Mouse (Mus musculus) limb, embryonic 14.5 days (tissue): ENCODE measurements around the gene Srrt. TPM values are rescaled to one million over a fixed set of nuclear protein-coding genes. Genes with fewer than 3 reads are reported as not detected.

ENCODE experiments used
- ATAC-seq: fragments of 200-750 bp; cut with Nextera tagmentation; 2 replicates; pipeline ENCODE4 v1.8.0; 2017; ENCODE audit warnings: low read depth, moderate number of reproducible peaks, moderate TSS enrichment; ENCODE audit not compliant: low FRiP score
- DNase-seq: peaks from one replicate; pipeline ENCODE4 v3.0.0-alpha.2; 2015; ENCODE audit warnings: low spot score
- H3K27ac ChIP-seq: fragments of 300-500 bp; sonication (generic); replicated peaks from 2 replicates; pipeline ENCODE4 v1.5.1; 2014; ENCODE audit warnings: low read depth, mild to moderate bottlenecking, low read length, moderate library complexity, mixed read lengths
- H3K27me3 ChIP-seq: fragments of 300-500 bp; sonication (generic); 2 replicates; pipeline ENCODE4 v1.6.1; 2014; ENCODE audit warnings: low read length, mixed read lengths; ENCODE audit not compliant: control insufficient read depth, insufficient read depth
- H3K36me3 ChIP-seq: fragments of 300-500 bp; sonication (generic); 2 replicates; pipeline ENCODE4 v1.6.1; 2014; ENCODE audit warnings: mild to moderate bottlenecking, low read length, moderate library complexity, mixed read lengths; ENCODE audit not compliant: control insufficient read depth, insufficient read depth
- H3K4me1 ChIP-seq: fragments of 300-500 bp; sonication (generic); 2 replicates; pipeline ENCODE4 v1.6.1; 2014; ENCODE audit warnings: antibody characterized with exemption, low read length, mixed read lengths; ENCODE audit not compliant: control insufficient read depth, insufficient read depth
- H3K4me2 ChIP-seq: fragments of 300-500 bp; sonication (generic); replicated peaks from 2 replicates; pipeline ENCODE4 v1.6.1; 2014; ENCODE audit warnings: low read depth, mild to moderate bottlenecking, low read length, moderate library complexity; ENCODE audit not compliant: severe bottlenecking
- H3K4me3 ChIP-seq: fragments of 300-500 bp; sonication (generic); replicated peaks from 2 replicates; pipeline ENCODE4 v1.5.1; 2014; ENCODE audit warnings: low read length
- H3K9ac ChIP-seq: fragments of 300-500 bp; sonication (generic); 2 replicates; pipeline ENCODE4 v1.6.1; 2014; ENCODE audit warnings: mild to moderate bottlenecking, low read depth, low read length, moderate library complexity; ENCODE audit not compliant: severe bottlenecking
- H3K9me3 ChIP-seq: fragments of 300-500 bp; sonication (generic); 2 replicates; pipeline ENCODE4 v1.6.1; 2016; ENCODE audit warnings: low read length; ENCODE audit not compliant: control insufficient read depth
- POLR2A ChIP-seq: fragments of 200-500 bp; IDR thresholded peaks from 2 replicates; pipeline ENCODE4 v1.8.0; 2012; ENCODE audit warnings: inconsistent platforms, mild to moderate bottlenecking, moderate library complexity, borderline replicate concordance; ENCODE audit not compliant: insufficient read depth, insufficient read length; ENCODE audit errors: extremely low read depth
- WGBS: fragments of 180-500 bp; shearing (Covaris S2); extraction: QIAGEN DNeasy Blood & Tissue Kit; methylation state at CpG from one replicate; pipeline ENCODE4 v1.1.7; 2014; 5-methylcytosine and 5-hydroxymethylcytosine counted together
- polyA plus RNA-seq, 2 experiments: library from polyadenylated mRNA; depleted of rRNA in 1 of 2; stranded (reverse) in 1 of 2; unstranded in 1 of 2; fragments of >200 nt; fragmentation: Nextera tagmentation in 1 of 2; extraction: Ambion mirVana in 1 of 2; gene quantifications; 2 replicates each; pipeline versions ENCODE4 v1.2.1 to v1.2.3; 2012 to 2014

Gene Srrt
- polyA plus RNA-seq, 2 experiments, result 104 to 300 TPM

- H3K27me3 ChIP-seq, result no peaks in the 10 kb centered on the region
- no peak overlapping the region for H3K4me2 ChIP-seq
- ATAC-seq (no peak), DNase-seq (no peak)
- H3K36me3 ChIP-seq, result no peaks in the 10 kb centered on the region
- no peak for TF ChIP-seq POLR2A
- no peak overlapping the region for H3K4me3 ChIP-seq
- WGBS, result 72% methylated on average over 6 of the region's 6 CpGs
- H3K9me3 ChIP-seq, result no peaks in the 10 kb centered on the region
- 0 out of 2 replicates have a peak overlapping the region, but pooled peaks have one; percentile 78 for H3K27ac ChIP-seq
- peaks cover 20% of the 10 kb centered on the region for H3K4me1 ChIP-seq
- no peak overlapping the region for H3K9ac ChIP-seq
These were observed 32.7 kb upstream of the Srrt start for GRCm38 (mm10) chr5:137340222-137340621.

DNA sequence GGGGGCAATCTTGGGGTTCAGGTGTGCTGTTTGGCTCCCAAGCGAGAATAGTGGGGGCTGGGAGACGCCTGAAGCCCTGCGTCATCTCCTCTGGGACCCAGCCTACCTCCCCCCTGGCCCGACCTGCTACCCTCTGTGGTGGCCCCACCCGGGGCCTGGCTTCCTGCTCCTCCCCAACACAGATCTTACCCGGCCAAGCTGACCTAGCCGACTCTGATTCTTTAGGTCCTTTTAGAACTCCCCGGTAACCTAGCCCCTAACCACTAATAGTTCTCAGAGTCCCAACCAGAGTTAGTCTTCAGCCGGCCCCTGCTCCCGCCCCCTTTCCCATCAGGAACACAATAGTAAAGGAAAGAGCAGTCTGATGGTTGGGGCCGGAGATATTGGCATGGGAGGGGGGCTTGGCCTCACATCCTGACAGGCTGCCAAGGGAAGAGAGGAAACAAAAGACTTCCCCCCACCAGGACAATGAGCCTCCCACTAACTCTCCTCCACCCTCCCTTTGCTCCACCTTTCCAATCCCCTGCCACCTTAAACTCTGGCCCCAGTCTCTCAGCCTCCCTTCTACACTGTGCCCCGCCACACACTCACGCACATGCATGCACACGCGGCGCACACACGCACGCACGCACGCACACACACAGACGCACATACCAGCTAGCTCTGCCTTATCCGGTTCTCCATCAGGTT is 32.0 kb upstream of the Srrt start:
- DNase-seq (peak; percentile 58), ATAC-seq (no peak)
- H3K4me1 ChIP-seq, result peaks cover 16% of the 10 kb centered on the region
- H3K9me3 ChIP-seq, result no peaks in the 10 kb centered on the region
- H3K4me2 ChIP-seq, result peak overlapping the region; percentile 91
- TF ChIP-seq POLR2A, result no peak
- peak overlapping the region; percentile 78 for H3K27ac ChIP-seq
- peak overlapping the region; percentile 67 for H3K9ac ChIP-seq
- H3K27me3 ChIP-seq, result no peaks in the 10 kb centered on the region
- H3K4me3 ChIP-seq, result peak overlapping the region; percentile 43
- no peaks in the 10 kb centered on the region for H3K36me3 ChIP-seq
- WGBS, result 11% methylated on average over 19 of the region's 22 CpGs

GRCm38 (mm10) chr5:137338663-137339289 is 31.3 kb upstream of the Srrt start:
- H3K36me3 ChIP-seq, result no peaks in the 10 kb centered on the region
- DNase-seq (peak; percentile 68), ATAC-seq (peak; percentile 27)
- peak overlapping the region; percentile 91 for H3K4me2 ChIP-seq
- 4% methylated on average over 11 of the region's 11 CpGs for WGBS
- H3K27ac ChIP-seq, result peak overlapping the region; percentile 78
- H3K9me3 ChIP-seq, result no peaks in the 10 kb centered on the region
- peaks cover 16% of the 10 kb centered on the region for H3K4me1 ChIP-seq
- no peaks in the 10 kb centered on the region for H3K27me3 ChIP-seq
- peak overlapping the region; percentile 43 for H3K4me3 ChIP-seq
- no peak for TF ChIP-seq POLR2A
- H3K9ac ChIP-seq, result peak overlapping the region; percentile 67

GRCm38 (mm10) chr5:137338256-137338655 is 30.8 kb upstream of the Srrt start:
- peak; percentile 51; the same call in 1 of the 2 replicates for TF ChIP-seq POLR2A

DNA sequence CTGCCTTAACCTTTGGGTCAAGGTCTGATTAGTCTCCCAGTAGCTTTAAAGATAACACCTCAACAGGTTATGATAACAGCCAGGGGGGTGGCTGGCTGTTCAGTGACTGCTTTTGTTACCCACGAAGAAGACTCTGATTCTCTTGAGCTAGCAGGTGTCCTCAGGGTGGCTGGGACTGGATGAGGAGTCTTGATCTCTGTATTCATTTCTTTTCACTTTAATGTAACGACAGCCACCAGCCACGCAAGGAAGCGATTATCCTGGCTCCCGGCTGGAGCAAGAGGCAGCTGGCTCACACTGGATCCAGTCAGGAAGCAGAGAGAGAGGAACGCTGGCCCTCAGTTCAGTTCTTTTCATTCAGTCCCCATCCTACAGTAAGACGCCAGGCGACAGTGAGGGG is 29.7 kb upstream of the Srrt start:
- Histone ChIP-seq H3K4me2 (no peak overlapping the region), H3K9ac (no peak overlapping the region), H3K4me1 (peaks cover 16% of the 10 kb centered on the region), H3K27ac (no peak overlapping the region), H3K36me3 (no peaks in the 10 kb centered on the region), H3K9me3 (no peaks in the 10 kb centered on the region), H3K4me3 (no peak overlapping the region), H3K27me3 (no peaks in the 10 kb centered on the region)
- 45% methylated on average over 8 of the region's 8 CpGs for WGBS
- no peak for ATAC-seq
- TF ChIP-seq POLR2A, result no peak
- no peak for DNase-seq

More at GRCm38 (mm10) chr5:137338256-137338655, 30.8 kb upstream of the Srrt start:
- WGBS, result 2% methylated on average over 19 of the region's 19 CpGs
- peak; percentile 90 for ATAC-seq
- H3K9ac ChIP-seq, result peak overlapping the region; percentile 67
- peak overlapping the region; percentile 78 for H3K27ac ChIP-seq
- peak; percentile 92 for DNase-seq
- peak overlapping the region; percentile 43 for H3K4me3 ChIP-seq
- H3K4me1 ChIP-seq, result peaks cover 16% of the 10 kb centered on the region
- no peaks in the 10 kb centered on the region for H3K9me3 ChIP-seq
- peak overlapping the region; percentile 91 for H3K4me2 ChIP-seq
- no peaks in the 10 kb centered on the region for H3K27me3 ChIP-seq
- H3K36me3 ChIP-seq, result no peaks in the 10 kb centered on the region
